Comparison of ENCODE assay signal across 14 mouse cellular contexts in genomic region chr2:132511011-132511818, GRCm38 (mm10).
DNase-seq lines count a peak whose midpoint lies in the region; ATAC-seq lines count a peak whose summit lies in the region.
"Had no signal": no experiment of that assay in that cellular context is flagged by ENCODE, and none has a peak within 500 bp of the region (broad histone marks: within the 10 kb centered on the region; RNA-seq: fewer than 3 reads in every experiment).

No protein-coding gene starts in this region.

- WGBS in midbrain, embryonic 11.5 days: 87% methylated on average over 5 of the region's 7 CpGs
- WGBS in midbrain, embryonic 15.5 days: 92% methylated on average over 6 of the region's 7 CpGs

- H3K9me3 ChIP-seq in midbrain, embryonic 11.5 days (ENCODE audit: control insufficient read depth, low read length): no peaks in the 10 kb centered on the region
- no peaks in the 10 kb centered on the region for H3K9me3 ChIP-seq in midbrain, embryonic 15.5 days
- H3K9me3 ChIP-seq: heart, embryonic 10.5 days; intestine, embryonic 15.5 days had no signal

- no peak overlapping the region for H3K9ac ChIP-seq in midbrain, embryonic 11.5 days (ENCODE audit: low read length)
- H3K9ac ChIP-seq in midbrain, embryonic 15.5 days: no peak overlapping the region
- H3K9ac ChIP-seq: intestine, embryonic 15.5 days; liver, embryonic 14.5 days had no signal

- no peaks in the 10 kb centered on the region for H3K4me1 ChIP-seq in midbrain, embryonic 11.5 days (ENCODE audit: control insufficient read depth, insufficient read depth, low read length)
- H3K4me1 ChIP-seq in midbrain, embryonic 15.5 days: no peaks in the 10 kb centered on the region; the same call in 1 of the 2 replicates
- H3K4me1 ChIP-seq: intestine, embryonic 15.5 days had no signal

- ATAC-seq in midbrain, embryonic 11.5 days (ENCODE audit: low FRiP score): no peak
- no peak for ATAC-seq in midbrain, embryonic 15.5 days (replicated peaks)
- peak; percentile 29 for ATAC-seq in megakaryocyte, adult 5-6 weeks (ENCODE audit: poor library complexity, severe bottlenecking)
- no peak for ATAC-seq in megakaryocyte-erythroid progenitor cell, adult 5-6 weeks (replicated peaks; ENCODE audit: low FRiP score, low TSS enrichment, poor library complexity, severe bottlenecking)
- ATAC-seq: forebrain, embryonic 14.5 days; intestine, embryonic 15.5 days had no signal

- peak; percentile 39 for DNase-seq in midbrain, embryonic 11.5 days (ENCODE audit: low spot score, missing footprints)
- DNase-seq in cerebellum, postnatal 10 days: peak; percentile 55 to 59
- DNase-seq in kidney, adult 18-20 months: no peak
- no peak for DNase-seq in yolk sac, embryonic 10.5 days (ENCODE audit: low spot score)
- DNase-seq: gastrocnemius, adult 2 months; kidney, postnatal 36 days had no signal

- H3K27ac ChIP-seq in midbrain, embryonic 11.5 days (ENCODE audit: low read depth, low read length): no peak overlapping the region
- H3K27ac ChIP-seq in midbrain, embryonic 15.5 days: no peak overlapping the region
- H3K27ac ChIP-seq: gastrocnemius, adult 2 months; heart, embryonic 10.5 days; intestine, embryonic 15.5 days; liver, embryonic 14.5 days; macrophage had no signal

- H3K4me3 ChIP-seq in midbrain, embryonic 11.5 days (ENCODE audit: low read depth, low read length): no peak overlapping the region
- H3K4me3 ChIP-seq in midbrain, embryonic 15.5 days: no peak overlapping the region
- H3K4me3 ChIP-seq: gastrocnemius, adult 2 months; heart, embryonic 10.5 days; intestine, embryonic 15.5 days had no signal

- no peaks in the 10 kb centered on the region for H3K36me3 ChIP-seq in midbrain, embryonic 11.5 days (ENCODE audit: control insufficient read depth, insufficient read depth, low read length)
- no peaks in the 10 kb centered on the region for H3K36me3 ChIP-seq in midbrain, embryonic 15.5 days (replicated peaks)
- H3K36me3 ChIP-seq: heart, embryonic 10.5 days; intestine, embryonic 15.5 days had no signal

- no peak overlapping the region for H3K4me2 ChIP-seq in midbrain, embryonic 11.5 days
- H3K4me2 ChIP-seq in midbrain, embryonic 15.5 days: no peak overlapping the region
- H3K4me2 ChIP-seq: intestine, embryonic 15.5 days had no signal

- no peaks in the 10 kb centered on the region for H3K27me3 ChIP-seq in midbrain, embryonic 11.5 days (ENCODE audit: control insufficient read depth, insufficient read depth, low read length)
- H3K27me3 ChIP-seq in midbrain, embryonic 15.5 days (replicated peaks): no peaks in the 10 kb centered on the region
- H3K27me3 ChIP-seq: intestine, embryonic 15.5 days had no signal

Comparison
In these comparisons a context has a peak if more than half of its experiments do, and no peak if none do; other contexts are left out.
1. DNase-seq: peak in midbrain, embryonic 11.5 days (single experiment) and cerebellum, postnatal 10 days (2 of 2); none in kidney, adult 18-20 months (single experiment) and yolk sac, embryonic 10.5 days (single experiment).